Mouse (Mus musculus): ENCODE data around the gene Nrxn2.

- TF ChIP-seq CTCF (IDR thresholded peaks at IDR 0.05; ENCODE audit: low read depth) (peak; percentile 88), EP300 (optimal IDR thresholded peaks at IDR 0.05) (peak; percentile 54)
These were observed 17.3 kb upstream of the Nrxn2 start for GRCm38 (mm10) chr19:6401131-6401815.
